Mouse (Mus musculus) olfactory bulb, adult 2 months (tissue): ENCODE data around the gene Slfn9.

Experiments
- CTCF ChIP-seq: fragments of 200-500 bp; IDR thresholded peaks from 2 replicates; pipeline ENCODE4 v1.5.1; 2012; ENCODE audit warnings: low read depth, mild to moderate bottlenecking, low read length, moderate library complexity; ENCODE audit not compliant: insufficient read depth
- POLR2A ChIP-seq: fragments of 200-500 bp; IDR thresholded peaks from 2 replicates; pipeline ENCODE4 v1.6.1; 2012; ENCODE audit warnings: mild to moderate bottlenecking, low read depth, low read length, moderate library complexity; ENCODE audit not compliant: insufficient read depth

DNA sequence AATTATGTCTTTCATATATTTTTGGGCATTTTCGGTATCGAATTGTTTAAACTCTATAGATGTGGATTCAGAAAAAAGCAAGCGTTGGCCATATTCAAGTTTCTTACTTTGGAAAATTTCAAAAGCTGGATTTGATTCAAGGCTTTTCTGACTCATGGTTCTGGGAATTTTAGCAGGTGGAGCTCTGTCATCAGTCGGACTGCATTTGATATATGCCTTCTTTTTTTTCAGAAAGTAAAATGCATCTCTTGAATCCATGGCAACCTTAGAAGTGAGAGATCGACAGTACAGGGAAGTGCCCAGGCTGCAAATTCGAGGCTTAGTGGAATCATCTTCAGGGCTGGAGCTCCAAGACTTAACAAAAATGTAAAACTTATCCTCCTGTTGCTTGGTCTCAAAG is 4.0 kb downstream of the Slfn9 start:
- TF ChIP-seq CTCF, result no peak
- TF ChIP-seq POLR2A, result no peak
